Mouse (Mus musculus) G1E-ER4 (cell line): Measurements from ENCODE around the gene Zbtb42. TPM values are rescaled to one million over a fixed set of nuclear protein-coding genes. Genes with fewer than 3 reads are reported as not detected.

Source experiments
- GATA1 ChIP-seq: IDR thresholded peaks from one replicate; pipeline ENCODE4 v1.8.0; 2012; ENCODE audit warnings: low read length, inconsistent platforms
- polyA plus RNA-seq: library from polyadenylated mRNA; stranded (reverse); fragments of >175 nt; gene quantifications from 2 replicates; pipeline ENCODE4 v1.2.3, GENCODE M21; 2012

The Zbtb42 gene
- polyA plus RNA-seq, 1 experiment = 0.35 TPM

GRCm38 (mm10) chr12:112696806-112697425, 18.3 kb downstream of the Zbtb42 start:
- TF ChIP-seq GATA1 = no peak

- no peak for TF ChIP-seq GATA1
These were observed 21.9 kb downstream of the Zbtb42 start for GRCm38 (mm10) chr12:112700522-112700921.

- no peak for TF ChIP-seq GATA1
These were observed 24.0 kb downstream of the Zbtb42 start for GRCm38 (mm10) chr12:112702374-112703320.

- no peak for TF ChIP-seq GATA1
These were observed 28.3 kb downstream of the Zbtb42 start for GRCm38 (mm10) chr12:112706704-112707572.

- no peak for TF ChIP-seq GATA1
These were observed 28.9 kb downstream of the Zbtb42 start for GRCm38 (mm10) chr12:112707573-112707869.

- no peak for TF ChIP-seq GATA1
These were observed 35.4 kb downstream of the Zbtb42 start for GRCm38 (mm10) chr12:112713984-112714383.

- TF ChIP-seq GATA1 = no peak
These were observed 38.5 kb downstream of the Zbtb42 start for GRCm38 (mm10) chr12:112717140-112717539.

GRCm38 (mm10) chr12:112718995-112719394, 40.4 kb downstream of the Zbtb42 start:
- no peak for TF ChIP-seq GATA1

- TF ChIP-seq GATA1 = no peak
These were observed 41.6 kb downstream of the Zbtb42 start, which contains the start of gene Cep170b for GRCm38 (mm10) chr12:112720216-112720615. Gene Cep170b, plus strand, starts transcription at chr12:112720455.

- TF ChIP-seq GATA1 = no peak
These were observed 42.3 kb downstream of the Zbtb42 start for GRCm38 (mm10) chr12:112720890-112721423.

- TF ChIP-seq GATA1 = no peak
These were observed 43.0 kb downstream of the Zbtb42 start for GRCm38 (mm10) chr12:112721424-112722239.

GRCm38 (mm10) chr12:112722240-112723027, 43.8 kb downstream of the Zbtb42 start:
- TF ChIP-seq GATA1 = no peak

GRCm38 (mm10) chr12:112723028-112723330, 44.4 kb downstream of the Zbtb42 start:
- no peak for TF ChIP-seq GATA1

- no peak for TF ChIP-seq GATA1
These were observed 44.8 kb downstream of the Zbtb42 start for GRCm38 (mm10) chr12:112723445-112723844.
